In genomic region chr7:28013549-28014444, GRCm38 (mm10) we compare ENCODE assay signal across 8 mouse cellular contexts. TPM values are rescaled to one million over a fixed set of nuclear protein-coding genes. Genes with fewer than 3 reads are reported as not detected.
DNase-seq lines count a peak whose midpoint lies in the region; ATAC-seq lines count a peak whose summit lies in the region.

Gene Zfp850 (minus strand): TSS chr7:28014115.

- DNase-seq in adipocyte (ENCODE audit: low spot score) = peak; percentile 62
- peak; percentile 83 for DNase-seq in embryo, embryonic 10 days (ENCODE audit: low spot score)
- DNase-seq in gastrocnemius, postnatal 14 days = peak; percentile 72
- peak; percentile 70 to 89 for DNase-seq in left cerebral cortex, postnatal 10 days (ENCODE audit: extremely low spot score in 1 of 2, low spot score in 2 of 2)
- DNase-seq in right cerebral cortex, postnatal 36 days (ENCODE audit: low spot score in 2 of 2) = peak; percentile 67 to 69
- DNase-seq in yolk sac, embryonic 10.5 days (ENCODE audit: low spot score) = peak; percentile 75

- intact Hi-C loops in gastrocnemius, postnatal 14 days (cut with DNase I; ENCODE audit: low total_unique reads) = no loop called here
- intact Hi-C loops in left cerebral cortex, postnatal 10 days (cut with DNase I) = no loop called here

- ATAC-seq in inflammation-experienced regulatory T-cells, adult 6 months = peak; percentile 83
- peak; percentile 94 for ATAC-seq in megakaryocyte-erythroid progenitor cell, adult 5-6 weeks (replicated peaks; ENCODE audit: low FRiP score, low TSS enrichment, poor library complexity, severe bottlenecking)

RNA-seq across cellular contexts. Expression of gene Zfp850, which starts in this region (rescaled TPM):
- under 1 TPM; 0.53 to 0.68 TPM for total RNA-seq in gastrocnemius, postnatal 14 days (2021)
- 1 to 10 TPM; 5.0 to 6.4 (median 5.9) TPM for polyA plus RNA-seq in inflammation-experienced regulatory T-cells, adult 6 months (2017; shearing (Covaris generic))
- total RNA-seq in left cerebral cortex, postnatal 10 days (2021) = 1 to 10 TPM; 6.0 to 6.5 TPM
- total RNA-seq in megakaryocyte-erythroid progenitor cell, adult 5-6 weeks (2014; fragmentation: Nextera tagmentation) = 6.3 and 8.5 TPM in 2 replicates
- 16.5 and 28.9 TPM in 2 replicates for total RNA-seq in megakaryocyte-erythroid progenitor cell, adult 5-6 weeks (2017)

Comparison
In these comparisons a context has a peak if more than half of its experiments do, and no peak if none do; other contexts are left out.
1. Peak in every context shown above with its lines: DNase-seq and ATAC-seq.
2. RNA of gene Zfp850 (total RNA-seq): 6.3 to 28.9 TPM in megakaryocyte-erythroid progenitor cell, adult 5-6 weeks and 6.0 to 6.5 TPM in left cerebral cortex, postnatal 10 days; 0.53 to 0.68 TPM in gastrocnemius, postnatal 14 days; every median in the first group is over 4 times any median in the second.
3. Peak in DNase-seq in gastrocnemius, postnatal 14 days; RNA of the gene not detected or under 1 TPM.